Mouse (Mus musculus) gastrocnemius, postnatal 4 days (tissue): ENCODE data around the gene Creb3l1. TPM values are rescaled to one million over a fixed set of nuclear protein-coding genes. Genes with fewer than 3 reads are reported as not detected.

Experiments
- DNase-seq, 2 experiments: peaks; one replicate each; pipeline ENCODE4 v3.0.0; 2021 to 2022; ENCODE audit warnings: low spot score in 2 of 2, mixed read lengths in 2 of 2
- total RNA-seq, 2 experiments: library from RNA; stranded (reverse); gene quantifications; 2 replicates each; pipeline ENCODE4 v1.2.3; 2021

Creb3l1 gene
- total RNA-seq, 2 experiments from 2014 or later: 44.8 to 59.4 TPM

GRCm38 (mm10) chr2:92006983-92007921, 17.1 kb downstream of the Creb3l1 start:
- DNase-seq: peak; percentile 76 to 89

DNA sequence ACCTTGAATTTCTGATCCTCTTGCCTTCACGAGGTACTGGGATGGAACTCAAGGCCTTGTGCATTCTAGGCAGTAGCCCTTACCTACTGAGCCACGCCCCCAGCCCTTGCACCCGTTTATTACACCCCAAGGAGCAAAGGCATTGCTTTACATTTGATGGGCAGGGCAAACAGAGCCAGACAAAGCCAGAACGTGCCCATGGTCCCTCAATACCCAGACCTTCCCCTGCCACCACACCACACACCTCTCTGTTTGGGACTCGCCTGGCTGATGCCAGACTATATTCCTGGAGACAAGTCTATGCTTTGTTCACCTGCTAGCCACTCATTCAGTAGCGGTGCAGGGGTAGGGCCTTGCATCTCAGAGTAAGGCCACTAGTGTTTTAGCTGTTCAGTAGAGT, 17.8 kb downstream of the Creb3l1 start:
- DNase-seq: no peak

DNA sequence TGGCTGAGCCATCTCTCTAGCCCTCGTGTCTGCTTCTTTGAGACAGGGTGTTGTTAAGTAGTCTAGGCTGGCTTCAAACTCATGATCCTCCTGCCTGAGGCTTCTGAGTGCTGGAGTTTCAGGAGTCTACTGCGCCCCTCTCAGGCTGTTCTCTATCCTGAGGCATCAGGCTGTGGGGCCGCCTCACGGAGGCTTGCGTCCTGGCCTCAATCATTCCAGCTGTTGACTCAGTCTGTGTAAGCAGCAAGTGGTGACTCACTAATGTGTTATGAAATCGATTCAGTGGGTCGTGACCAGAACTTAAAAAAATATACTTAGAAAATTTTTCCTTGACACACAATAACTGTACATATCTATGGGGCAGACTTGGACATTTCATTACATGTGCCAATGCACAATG, 19.7 kb downstream of the Creb3l1 start:
- peak in 1 of 2 experiments; percentile 41 for DNase-seq

- DNase-seq: no peak
Observed at GRCm38 (mm10) chr2:91997905-91998608, 26.2 kb downstream of the Creb3l1 start.

DNA sequence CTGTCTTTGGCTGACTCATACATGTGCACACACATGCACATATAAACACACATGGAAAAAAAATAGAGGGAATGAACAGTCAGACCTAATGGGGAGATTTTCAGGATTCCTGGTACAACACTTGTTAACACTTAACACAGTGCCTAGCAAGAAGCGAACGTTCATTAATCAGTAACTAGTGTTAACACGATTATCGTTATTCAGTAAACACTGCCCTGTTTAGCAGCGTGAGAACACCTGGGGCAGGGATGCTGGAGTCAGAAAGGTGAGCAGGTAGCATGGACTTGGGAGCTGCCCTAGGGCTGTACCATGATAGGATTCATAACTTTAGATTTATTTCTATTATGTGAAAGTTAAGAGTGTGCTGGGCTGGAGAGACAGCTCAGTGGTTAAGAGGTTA, 28.3 kb downstream of the Creb3l1 start:
- no peak for DNase-seq

GRCm38 (mm10) chr2:91993409-91993808, 30.9 kb downstream of the Creb3l1 start:
- no peak for DNase-seq

- DNase-seq: no peak
Observed at GRCm38 (mm10) chr2:91989750-91990149, 34.6 kb downstream of the Creb3l1 start.

- peak; percentile 64 to 78 for DNase-seq
Observed at GRCm38 (mm10) chr2:91987542-91987941, 36.8 kb downstream of the Creb3l1 start.

- no peak for DNase-seq
Observed at GRCm38 (mm10) chr2:91986071-91986470, 38.2 kb downstream of the Creb3l1 start.

GRCm38 (mm10) chr2:91984906-91985525, 39.3 kb downstream of the Creb3l1 start:
- DNase-seq: no peak

DNA sequence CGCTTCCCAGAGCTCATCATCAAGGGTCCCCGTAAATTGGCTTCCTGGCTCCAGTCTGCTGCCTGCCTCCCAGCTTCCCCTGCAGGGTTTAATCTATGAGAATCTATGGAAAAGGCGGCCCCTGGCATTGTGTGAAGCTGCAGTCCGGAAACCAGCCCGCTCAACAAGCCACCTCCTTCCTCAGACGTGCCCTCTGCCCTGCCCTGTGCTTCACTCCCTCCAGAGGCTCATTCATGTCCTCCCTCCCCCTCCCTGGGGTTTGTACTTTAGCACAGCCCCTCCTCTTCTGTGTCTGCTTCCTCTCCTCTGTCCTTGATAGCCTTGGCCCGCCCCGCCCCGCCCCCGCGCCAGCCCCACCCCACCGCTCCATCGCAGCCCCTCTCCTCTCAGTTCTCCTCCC, 39.9 kb downstream of the Creb3l1 start:
- DNase-seq: no peak

DNA sequence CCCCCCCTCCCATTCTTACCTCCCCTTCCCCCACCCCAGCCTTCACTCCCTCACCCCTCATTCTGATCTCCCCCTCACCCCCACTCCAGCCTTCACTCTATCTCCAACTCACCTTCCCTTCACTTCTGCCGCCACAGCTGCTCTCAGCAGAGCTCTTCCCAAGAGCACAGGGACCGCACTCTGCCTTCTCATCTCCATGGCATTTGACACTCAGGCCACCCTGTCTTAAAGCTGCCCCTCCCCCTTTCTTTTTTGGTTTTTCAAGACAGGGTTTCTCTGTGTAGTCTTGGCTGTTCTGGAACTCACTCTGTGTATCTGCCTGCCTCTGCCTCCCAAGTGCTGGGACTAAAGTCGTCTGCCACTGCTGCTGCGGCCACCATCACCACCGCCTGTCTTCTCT, 43.5 kb downstream of the Creb3l1 start:
- no peak for DNase-seq

- DNase-seq: no peak
Observed at GRCm38 (mm10) chr2:91980245-91980644, 44.1 kb downstream of the Creb3l1 start.

GRCm38 (mm10) chr2:91978547-91978946, 45.8 kb downstream of the Creb3l1 start:
- DNase-seq: no peak

- DNase-seq: no peak
Observed at GRCm38 (mm10) chr2:91977960-91978359, 46.3 kb downstream of the Creb3l1 start.

- DNase-seq: no peak
Observed at GRCm38 (mm10) chr2:91975581-91976541, 48.4 kb downstream of the Creb3l1 start, which contains the start of gene Dgkz. TSS of gene Dgkz (minus strand) at chr2:91975864.

DNA sequence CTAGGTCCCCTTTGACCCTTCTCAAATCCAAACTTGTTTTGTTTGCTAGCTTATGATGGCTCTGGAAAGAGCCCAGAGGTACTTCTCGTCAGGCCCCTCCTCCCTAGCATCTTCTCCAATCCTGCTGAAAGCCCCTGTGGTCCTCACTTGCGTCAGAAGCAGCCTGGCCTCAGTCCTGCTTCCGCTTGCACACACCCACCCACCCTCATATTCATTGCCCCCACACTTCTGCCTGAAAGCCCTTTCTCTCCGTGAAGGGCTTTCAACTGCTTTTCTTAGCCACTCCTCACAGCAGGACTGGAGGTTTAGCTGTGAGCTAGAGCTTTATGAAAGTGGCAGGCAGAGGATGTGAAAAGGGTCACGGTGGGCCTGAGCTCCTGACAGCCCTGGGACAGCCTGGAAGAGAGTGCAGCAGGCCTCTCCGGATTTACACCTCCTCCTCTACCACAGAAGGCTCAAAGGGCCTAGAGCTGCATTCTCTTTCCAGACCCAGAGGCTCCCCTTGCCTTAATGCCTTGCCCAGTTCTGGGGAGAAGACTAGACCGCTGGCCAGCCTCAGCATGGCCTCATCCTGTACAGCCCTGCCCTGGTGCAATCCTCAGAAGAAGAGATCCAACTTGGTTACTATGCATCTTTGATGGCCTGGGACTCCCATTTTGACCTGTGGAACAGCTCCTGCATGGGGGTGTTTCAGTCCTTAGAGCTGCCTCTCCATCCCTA, 50.7 kb downstream of the Creb3l1 start:
- no peak for DNase-seq

DNA sequence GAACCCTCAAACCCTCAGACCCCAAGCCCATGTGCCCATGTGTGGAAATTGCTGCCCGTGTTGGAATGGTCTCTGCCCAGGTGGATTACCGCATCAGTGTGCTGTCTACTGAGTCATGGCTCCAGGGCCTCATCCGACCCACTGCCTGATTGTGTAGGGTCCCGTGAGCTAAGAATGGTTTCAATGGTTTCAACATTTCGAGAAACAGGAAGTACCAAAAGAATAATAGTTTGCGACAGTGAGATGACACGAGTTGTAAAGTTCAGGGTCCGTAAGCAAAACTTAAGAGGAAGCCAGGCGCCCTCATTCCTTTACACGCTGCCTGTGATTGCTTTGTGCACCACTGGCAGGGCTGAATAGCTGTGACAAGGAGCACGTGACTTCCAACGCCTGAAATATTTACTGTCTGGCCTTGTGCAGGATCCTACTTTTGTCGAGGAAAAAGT, 52.2 kb downstream of the Creb3l1 start:
- DNase-seq: no peak

- no peak for DNase-seq
Observed at GRCm38 (mm10) chr2:91971231-91972097, 52.8 kb downstream of the Creb3l1 start.
